Comparison of ENCODE assay signal across 8 mouse cellular contexts in genomic region chr5:142821266-142821973, GRCm38 (mm10). TPM values are rescaled to one million over a fixed set of nuclear protein-coding genes. Genes with fewer than 3 reads are reported as not detected.
A peak's percentile ranks its signal among the peaks of the same experiment; 100 is the strongest.
DNase-seq lines count a peak whose midpoint lies in the region; ATAC-seq and TF ChIP-seq lines count a peak whose summit lies in the region.

No protein-coding gene starts in this region.

- 0 out of 2 replicates have a peak, but pooled peaks have one; percentile 8 for TF ChIP-seq CTCF in bone marrow macrophage, adult 2 months (IDR thresholded peaks at IDR 0.05; ENCODE audit: low read depth, low read length)
- 0 out of 2 replicates have a peak, but pooled peaks have one; percentile 1 for TF ChIP-seq CTCF in kidney, postnatal 0 days (IDR thresholded peaks at IDR 0.05; ENCODE audit: low read depth)

- no peaks in the 10 kb centered on the region for H3K27me3 ChIP-seq in forebrain, embryonic 10.5 days (ENCODE audit: poor library complexity, severe bottlenecking)
- H3K27me3 ChIP-seq in heart, embryonic 14.5 days (ENCODE audit: control insufficient read depth, insufficient read depth, low read length) = no peaks in the 10 kb centered on the region
- H3K27me3 ChIP-seq in kidney, postnatal 0 days (ENCODE audit: insufficient read depth, low read length) = no peaks in the 10 kb centered on the region
- H3K27me3 ChIP-seq in liver, embryonic 15.5 days = peaks cover 98% of the 10 kb centered on the region
- H3K27me3 ChIP-seq in neural tube, embryonic 12.5 days (replicated peaks) = no peaks in the 10 kb centered on the region

- no peaks in the 10 kb centered on the region for H3K36me3 ChIP-seq in forebrain, embryonic 10.5 days (replicated peaks)
- H3K36me3 ChIP-seq in heart, embryonic 14.5 days (ENCODE audit: control insufficient read depth, insufficient read depth, low read length) = no peaks in the 10 kb centered on the region
- H3K36me3 ChIP-seq in kidney, postnatal 0 days (ENCODE audit: insufficient read depth, low read length) = no peaks in the 10 kb centered on the region
- no peaks in the 10 kb centered on the region for H3K36me3 ChIP-seq in liver, embryonic 15.5 days (replicated peaks)
- H3K36me3 ChIP-seq in neural tube, embryonic 12.5 days = no peaks in the 10 kb centered on the region

- no peak for TF ChIP-seq POLR2A in bone marrow macrophage, adult 2 months (IDR thresholded peaks at IDR 0.05; ENCODE audit: borderline replicate concordance, low read depth, low read length)

- peak overlapping the region; percentile 85 for H3K4me3 ChIP-seq in bone marrow macrophage, adult 2 months (ENCODE audit: insufficient read depth, low read length)
- H3K4me3 ChIP-seq in forebrain, embryonic 10.5 days = peak overlapping the region; percentile 100
- H3K4me3 ChIP-seq in heart, embryonic 14.5 days (ENCODE audit: control insufficient read depth in 1 of 2, insufficient read depth in 1 of 2, low read depth in 1 of 2, low read length in 2 of 2) = peak overlapping the region; percentile 90 to 98
- peak overlapping the region; percentile 75 for H3K4me3 ChIP-seq in kidney, postnatal 0 days (replicated peaks; ENCODE audit: low read depth, low read length)
- H3K4me3 ChIP-seq in liver, embryonic 15.5 days (replicated peaks) = peak overlapping the region; percentile 63
- H3K4me3 ChIP-seq in neural tube, embryonic 12.5 days = peak overlapping the region; percentile 73

- peak overlapping the region; percentile 81 for H3K4me2 ChIP-seq in heart, embryonic 14.5 days (ENCODE audit: low read length)
- peak overlapping the region; percentile 84 for H3K4me2 ChIP-seq in kidney, postnatal 0 days (ENCODE audit: low read length)
- peak overlapping the region; percentile 68 for H3K4me2 ChIP-seq in liver, embryonic 15.5 days
- peak overlapping the region; percentile 81 for H3K4me2 ChIP-seq in neural tube, embryonic 12.5 days (replicated peaks)

- peak; percentile 45 for ATAC-seq in heart, embryonic 14.5 days (ENCODE audit: insufficient number of reproducible peaks, insufficient read depth, low FRiP score, low read depth)
- ATAC-seq in kidney, postnatal 0 days (replicated peaks; ENCODE audit: low FRiP score, low read depth) = peak; percentile 70
- ATAC-seq in liver, embryonic 15.5 days (ENCODE audit: insufficient read depth) = peak; percentile 21; the same call in 1 of the 2 replicates
- ATAC-seq in neural tube, embryonic 12.5 days (ENCODE audit: low FRiP score, low read depth) = peak; percentile 10

- peak overlapping the region; percentile 100 for H3K9ac ChIP-seq in heart, embryonic 14.5 days (ENCODE audit: low read length)
- peak overlapping the region; percentile 93 for H3K9ac ChIP-seq in kidney, postnatal 0 days (ENCODE audit: low read depth, low read length)
- H3K9ac ChIP-seq in liver, embryonic 15.5 days = peak overlapping the region; percentile 52
- H3K9ac ChIP-seq in neural tube, embryonic 12.5 days = peak overlapping the region; percentile 99

- peak overlapping the region; percentile 100 for H3K27ac ChIP-seq in bone marrow macrophage, adult 2 months (ENCODE audit: insufficient read depth, low read depth, low read length)
- peak overlapping the region; percentile 100 for H3K27ac ChIP-seq in forebrain, embryonic 10.5 days
- peak overlapping the region; percentile 100 for H3K27ac ChIP-seq in heart, embryonic 14.5 days (replicated peaks in 1 of 2; ENCODE audit: control insufficient read depth in 1 of 2, insufficient read depth in 1 of 2, low read depth in 2 of 2, low read length in 2 of 2)
- peak overlapping the region; percentile 99 for H3K27ac ChIP-seq in kidney, postnatal 0 days
- H3K27ac ChIP-seq in liver, embryonic 15.5 days (replicated peaks) = peak overlapping the region; percentile 86
- H3K27ac ChIP-seq in neural tube, embryonic 12.5 days = peak overlapping the region; percentile 100

- WGBS in forebrain, embryonic 10.5 days = under 1% methylated on average over 36 of the region's 36 CpGs
- under 1% methylated on average over 36 of the region's 36 CpGs for WGBS in heart, embryonic 14.5 days
- 0% methylated on average over 36 of the region's 36 CpGs for WGBS in kidney, postnatal 0 days
- under 1% methylated on average over 36 of the region's 36 CpGs for WGBS in liver, embryonic 15.5 days (ENCODE audit: insufficient replicate concordance)
- WGBS in neural tube, embryonic 12.5 days = under 1% methylated on average over 36 of the region's 36 CpGs

- no peaks in the 10 kb centered on the region for H3K9me3 ChIP-seq in forebrain, embryonic 10.5 days
- no peaks in the 10 kb centered on the region for H3K9me3 ChIP-seq in heart, embryonic 14.5 days (ENCODE audit: control insufficient read depth, low read length)
- H3K9me3 ChIP-seq in kidney, postnatal 0 days (replicated peaks; ENCODE audit: low read length) = no peaks in the 10 kb centered on the region
- no peaks in the 10 kb centered on the region for H3K9me3 ChIP-seq in liver, embryonic 15.5 days (replicated peaks)
- H3K9me3 ChIP-seq in neural tube, embryonic 12.5 days = no peaks in the 10 kb centered on the region

- peaks cover 10% of the 10 kb centered on the region for H3K4me1 ChIP-seq in bone marrow macrophage, adult 2 months (ENCODE audit: control insufficient read depth, insufficient read depth, low read length)
- peaks cover 54% of the 10 kb centered on the region for H3K4me1 ChIP-seq in forebrain, embryonic 10.5 days
- H3K4me1 ChIP-seq in heart, embryonic 14.5 days (ENCODE audit: control insufficient read depth in 2 of 2, insufficient read depth in 2 of 2, low read length in 2 of 2) = peaks cover 22 to 29% of the 10 kb centered on the region in 2 experiments
- peaks cover 16% of the 10 kb centered on the region; the same call in 1 of the 2 replicates for H3K4me1 ChIP-seq in kidney, postnatal 0 days (replicated peaks; ENCODE audit: insufficient read depth, low read length)
- peaks cover 34% of the 10 kb centered on the region for H3K4me1 ChIP-seq in liver, embryonic 15.5 days (replicated peaks)
- peaks cover 32% of the 10 kb centered on the region for H3K4me1 ChIP-seq in neural tube, embryonic 12.5 days

- peak; percentile 59 to 66 for DNase-seq in B cell, adult 2 months
- peak; percentile 89 for DNase-seq in forebrain, embryonic 10.5 days (ENCODE audit: extremely low spot score, low spot score)
- peak; percentile 99 for DNase-seq in kidney, postnatal 0 days (ENCODE audit: low spot score)
- peak; percentile 93 for DNase-seq in testis, postnatal 10 days (ENCODE audit: low spot score)

RNA-seq across cellular contexts. Expression of gene Tnrc18, which starts 4.0 kb away (rescaled TPM):
- 57.3 and 64.5 TPM in 2 replicates for polyA plus RNA-seq in bone marrow macrophage, adult 2 months (2012; ENCODE audit: insufficient read depth, insufficient read length, missing spikeins)
- polyA plus RNA-seq in forebrain, embryonic 10.5 days (2016; fragmentation: Nextera tagmentation; extraction: Ambion mirVana) = 21.5 and 22.7 TPM in 2 replicates
- polyA plus RNA-seq in heart, embryonic 14.5 days (2014; fragmentation: Nextera tagmentation; extraction: Ambion mirVana) = 28.1 and 31.0 TPM in 2 replicates
- polyA plus RNA-seq in kidney, postnatal 0 days (2015; fragmentation: Nextera tagmentation; extraction: Ambion mirVana) = 16.3 and 18.4 TPM in 2 replicates
- 3.4 and 3.7 TPM in 2 replicates for polyA plus RNA-seq in liver, embryonic 15.5 days (2015; fragmentation: Nextera tagmentation; extraction: Ambion mirVana)
- polyA plus RNA-seq in neural tube, embryonic 12.5 days (2016; fragmentation: Nextera tagmentation; extraction: Ambion mirVana) = 51.5 and 57.5 TPM in 2 replicates

Comparison
In these comparisons a context has a peak if more than half of its experiments do, and no peak if none do; other contexts are left out.
1. Peak in every context shown above with its lines: DNase-seq, ATAC-seq, H3K4me3 ChIP-seq and H3K27ac ChIP-seq.
2. ATAC-seq: peak in every context shown above with its lines; median percentile 70 in kidney, postnatal 0 days; 45 in heart, embryonic 14.5 days; 21 in liver, embryonic 15.5 days; 10 in neural tube, embryonic 12.5 days.